Mouse (Mus musculus) E14TG2a.4 (cell line): Measurements from ENCODE around the gene Paxbp1.

Experiments used
- CTCF ChIP-seq: conservative IDR thresholded peaks from 2 replicates; pipeline ENCODE4 v1.5.1; 2014; ENCODE audit warnings: low read length
- NANOG ChIP-seq: IDR thresholded peaks from 2 replicates; pipeline ENCODE4 v1.6.1; 2014; ENCODE audit warnings: borderline replicate concordance, low read length, mixed read lengths
- POU5F1 ChIP-seq: IDR thresholded peaks from 2 replicates; pipeline ENCODE4 v1.6.1; 2014; ENCODE audit warnings: low read length, borderline replicate concordance

DNA sequence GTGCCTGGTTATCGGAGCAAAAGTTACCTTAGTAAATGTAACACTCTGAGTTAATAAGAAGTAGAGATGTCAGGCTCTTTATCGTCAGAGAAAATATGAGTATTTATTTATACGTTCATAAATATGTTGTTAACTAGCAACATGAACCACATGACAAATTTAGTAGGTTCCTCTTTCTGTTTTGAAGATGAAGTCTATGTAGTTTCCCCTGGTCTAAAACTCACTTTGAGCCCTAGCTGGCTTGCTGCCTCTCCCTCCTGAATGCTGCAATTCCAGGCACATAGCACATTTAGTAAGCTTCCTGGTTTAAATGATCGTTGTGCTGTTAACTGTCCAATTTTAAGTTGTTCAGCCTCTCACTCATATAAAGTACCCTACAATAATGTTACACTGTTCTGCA is 13.6 kb downstream of the Paxbp1 start:
- TF ChIP-seq CTCF, result no peak
- no peak for TF ChIP-seq NANOG
- TF ChIP-seq POU5F1, result no peak
